Mouse (Mus musculus) adrenal gland (tissue): ENCODE results near the gene Endov.

Experiments used
- intact Hi-C: fragments of 180-260 bp; cut with DNase I; formaldehyde crosslinking; loops from one replicate; pipeline ENCODE4 v1.15.1; 2025
- long read RNA-seq, 2 experiments: library from polyadenylated mRNA; unstranded; transcript quantifications; one replicate each; pipeline ENCODE4 v2.0.0; 2020; ENCODE audit warnings: borderline replicate concordance in 1 of 2; ENCODE audit not compliant: insufficient replicate concordance in 1 of 2

The Endov gene
- long read RNA-seq, experiment 1, full-length matches to known transcripts, result 2 of 3 reads
- long read RNA-seq, experiment 1, partial matches to known transcripts, result 0 of 3 reads
- long read RNA-seq, experiment 1, other reads (novel, unspliced or antisense), result 1 of 3 reads
- long read RNA-seq, experiment 2, full-length matches to known transcripts, result 2 of 3 reads
- long read RNA-seq, experiment 2, partial matches to known transcripts, result 1 of 3 reads
- long read RNA-seq, experiment 2, other reads (novel, unspliced or antisense), result 0 of 3 reads

DNA sequence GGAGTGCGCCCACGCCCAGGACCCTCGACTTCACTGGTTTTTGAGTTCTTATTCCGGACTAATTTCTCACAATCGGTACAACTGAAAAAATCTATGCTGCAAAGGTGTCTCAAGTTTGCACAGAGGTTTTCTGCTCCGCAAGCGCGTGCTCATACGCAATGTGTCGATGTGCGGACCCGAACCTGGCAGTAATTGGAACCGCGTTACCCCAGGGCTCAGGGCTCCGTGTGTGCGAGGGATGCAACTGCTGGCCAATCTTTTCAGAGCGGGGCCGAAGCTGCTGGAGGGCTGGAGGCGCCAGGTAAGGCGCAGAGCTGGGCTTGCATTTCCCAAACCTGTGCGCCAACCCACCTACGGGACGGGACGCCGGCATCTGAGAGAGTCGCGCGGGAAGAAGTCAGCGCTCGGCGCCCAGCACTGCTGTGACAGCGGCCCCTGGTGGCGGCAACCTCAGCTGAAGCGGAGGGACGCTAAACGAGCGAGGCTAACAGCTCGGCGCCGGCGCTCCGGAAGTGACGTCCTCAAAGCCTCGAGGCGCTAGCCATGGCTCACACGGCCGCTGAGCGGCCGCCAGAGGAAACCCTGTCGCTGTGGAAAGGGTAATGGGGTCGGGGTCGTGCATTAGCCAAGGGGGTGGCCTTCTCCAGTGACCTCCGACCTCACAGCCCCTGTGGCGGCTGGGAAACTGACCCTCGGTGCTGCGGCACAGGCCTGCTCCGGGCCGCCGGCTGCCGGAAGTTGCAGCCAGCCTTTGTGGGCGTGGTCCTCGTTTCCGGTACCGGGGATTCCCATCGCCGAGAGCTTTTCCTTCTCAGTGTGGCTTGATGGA lies at the start of gene Endov:
Gene Endov (plus strand): TSS at position 487 of the 829 bp plus-strand sequence.
- intact Hi-C loops, result no loop called here

DNA sequence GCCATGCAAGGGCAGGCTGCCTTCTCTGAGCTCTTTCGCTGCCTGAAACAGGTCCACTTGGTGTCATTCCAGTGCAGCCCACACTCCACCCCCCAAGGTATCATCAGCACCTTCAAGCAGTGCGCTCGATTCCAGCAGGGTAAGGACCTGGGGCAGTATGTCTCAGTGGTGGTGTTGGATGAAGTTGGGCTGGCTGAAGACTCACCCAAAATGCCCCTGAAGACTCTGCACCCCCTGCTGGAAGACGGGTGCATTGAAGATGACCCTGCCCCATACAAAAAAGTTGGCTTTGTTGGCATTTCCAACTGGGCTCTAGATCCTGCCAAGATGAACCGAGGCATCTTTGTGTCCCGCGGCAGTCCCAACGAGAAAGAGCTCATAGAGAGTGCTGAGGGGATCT lies 48.9 kb upstream of the Endov start:
- intact Hi-C loops, result no loop called here

DNA sequence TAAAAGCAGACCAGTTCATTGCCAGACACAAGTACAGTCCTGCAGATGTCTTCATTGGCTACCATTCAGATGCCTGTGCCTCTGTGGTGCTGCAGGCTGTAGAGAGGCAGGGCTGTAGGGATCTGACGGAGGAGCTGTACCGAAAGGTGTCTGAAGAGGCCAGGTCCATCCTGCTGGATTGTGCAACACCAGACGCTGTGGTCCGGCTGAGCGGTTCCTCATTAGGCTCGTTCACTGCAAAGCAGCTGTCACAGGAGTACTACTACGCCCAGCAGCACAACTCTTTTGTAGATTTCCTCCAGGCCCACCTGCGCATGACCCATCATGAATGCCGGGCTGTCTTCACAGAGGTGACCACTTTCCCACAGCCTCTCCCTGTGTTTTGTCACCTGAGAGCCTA lies 47.7 kb upstream of the Endov start:
- intact Hi-C loops, result no loop called here

DNA sequence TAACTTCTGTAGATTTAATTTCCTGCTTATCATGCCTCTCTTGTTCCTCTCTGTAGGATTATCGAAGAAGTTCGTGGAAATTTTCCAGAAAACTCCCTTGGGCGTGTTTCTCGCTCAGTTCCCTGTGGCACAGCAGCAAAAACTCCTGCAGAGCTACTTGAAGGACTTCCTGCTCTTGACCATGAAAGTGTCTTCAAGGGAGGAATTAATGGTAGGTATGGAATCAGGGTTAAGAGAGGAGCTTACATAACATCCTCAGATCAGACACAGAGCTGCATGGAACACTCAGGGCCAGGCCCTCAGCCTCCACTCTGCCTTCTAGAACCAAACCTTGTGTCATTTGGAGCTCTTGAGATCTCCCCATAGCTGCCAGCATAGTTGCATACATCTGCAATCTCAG lies 35.0 kb upstream of the Endov start:
- intact Hi-C loops, result no loop called here

DNA sequence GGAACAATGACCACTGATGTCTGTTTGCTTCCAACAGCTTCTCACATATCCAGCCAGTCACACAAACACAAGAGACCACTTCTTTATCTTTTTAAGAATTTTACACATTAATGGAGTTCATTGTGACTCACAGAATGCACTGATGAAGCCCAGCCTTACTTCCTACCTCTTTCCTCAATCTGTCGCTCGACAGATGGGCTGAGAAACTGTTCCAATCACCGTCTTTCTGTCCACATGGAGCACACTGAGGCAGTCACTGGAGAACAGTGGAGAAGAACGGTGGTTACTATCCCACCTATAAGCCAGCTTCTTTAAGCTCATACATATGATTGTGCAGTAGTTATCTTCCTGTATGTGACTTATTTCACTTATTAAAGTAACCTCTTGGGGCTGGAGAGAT lies 13.3 kb upstream of the Endov start:
- intact Hi-C loops, result no loop called here

DNA sequence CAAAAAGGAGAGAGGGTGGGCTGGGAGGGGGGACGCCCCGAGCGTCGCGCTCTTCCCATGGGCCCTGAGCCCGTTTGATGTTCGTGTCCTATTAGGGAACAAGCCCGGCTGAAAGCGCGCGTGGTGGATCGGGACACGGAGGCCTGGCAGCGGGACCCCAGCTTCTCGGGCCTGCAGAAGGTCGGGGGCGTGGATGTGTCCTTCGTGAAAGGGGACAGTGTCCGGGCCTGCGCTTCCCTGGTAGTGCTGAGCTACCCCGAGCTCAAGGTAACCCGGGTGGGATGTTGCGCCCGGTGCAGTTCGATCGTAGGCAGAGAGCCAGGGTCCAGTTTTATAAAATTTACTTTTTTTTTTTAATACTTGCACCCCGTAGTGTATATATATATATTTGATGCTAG lies 542 bp downstream of the Endov start:
- intact Hi-C loops, result no loop called here

DNA sequence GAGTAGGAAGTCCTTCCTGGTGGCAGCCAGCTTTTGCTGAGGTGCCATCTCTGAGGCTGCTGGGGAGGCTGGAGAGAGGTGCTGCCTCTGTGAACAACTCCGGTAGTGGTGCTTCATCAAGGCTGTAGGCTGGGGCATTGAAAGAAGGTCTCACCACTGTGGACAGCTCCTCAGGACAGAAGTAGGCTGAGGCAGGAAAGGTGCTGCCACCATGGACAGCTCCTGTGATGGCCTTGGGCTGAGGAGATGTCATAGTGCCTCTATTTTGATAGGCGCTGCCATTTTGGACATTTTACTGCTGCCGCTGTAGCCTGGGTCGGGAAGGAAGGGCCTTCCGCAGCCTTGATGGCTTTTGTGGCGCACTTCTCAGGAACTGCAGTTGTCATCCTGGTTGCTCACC lies 1.7 kb downstream of the Endov start:
- intact Hi-C loops, result no loop called here

DNA sequence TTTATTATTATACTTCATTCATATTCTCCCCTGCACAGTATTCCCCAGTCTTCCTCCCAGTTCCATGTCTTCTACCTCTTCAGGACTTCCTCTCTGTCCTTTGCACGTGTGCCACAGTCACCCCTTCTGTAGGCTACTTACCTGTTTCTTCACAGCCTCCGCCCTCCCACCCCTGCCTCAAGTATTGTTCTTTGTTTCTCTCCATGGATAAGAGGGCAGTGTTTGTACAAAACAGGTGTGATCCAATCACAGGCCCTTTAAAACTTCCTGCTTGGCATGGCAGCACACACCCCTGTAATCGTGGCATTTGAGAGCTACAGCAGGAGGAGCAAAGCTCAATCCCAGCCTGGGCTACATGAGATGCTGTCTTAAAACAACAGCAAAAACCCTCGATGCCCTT lies 2.4 kb downstream of the Endov start:
- intact Hi-C loops, result no loop called here

DNA sequence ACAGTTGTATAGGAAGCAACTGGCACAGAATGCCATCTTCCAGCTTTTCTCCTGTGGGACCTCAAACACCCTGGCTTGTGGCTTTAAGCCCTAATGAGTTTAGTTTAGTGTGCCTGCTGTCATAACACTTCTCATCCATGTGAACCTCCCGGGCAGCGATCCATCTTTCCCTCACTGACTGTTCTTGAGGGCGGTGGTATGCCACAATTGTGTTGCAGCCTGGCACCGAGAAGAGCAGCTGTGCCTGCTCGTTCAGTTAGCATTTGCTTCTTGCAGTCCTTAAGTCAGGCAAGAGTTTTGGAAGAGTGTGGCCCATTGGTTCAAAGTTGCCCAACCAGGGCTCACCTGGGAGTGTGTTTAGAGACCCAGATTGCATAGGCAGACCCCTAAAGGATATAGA lies 5.0 kb downstream of the Endov start:
- intact Hi-C loops, result no loop called here

DNA sequence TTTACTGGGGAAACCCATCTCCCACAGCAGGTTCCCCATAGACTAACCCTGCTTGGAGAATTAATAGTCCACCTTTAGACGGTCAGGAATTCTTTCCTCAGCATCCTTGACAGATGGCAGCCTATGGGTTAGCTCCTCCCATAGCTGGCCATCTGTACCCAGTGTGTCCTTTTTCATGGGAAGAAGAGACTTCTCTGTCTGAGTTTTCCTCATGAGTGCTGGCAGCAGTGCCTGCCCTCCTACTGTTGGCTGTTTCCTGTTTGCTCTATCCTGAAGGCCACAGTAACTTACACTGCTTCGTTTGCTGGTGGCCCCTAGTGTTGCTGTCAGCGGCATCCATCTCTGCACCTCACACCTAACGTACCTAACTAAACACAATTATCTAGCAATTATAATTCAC lies 6.3 kb downstream of the Endov start:
- intact Hi-C loops, result no loop called here

DNA sequence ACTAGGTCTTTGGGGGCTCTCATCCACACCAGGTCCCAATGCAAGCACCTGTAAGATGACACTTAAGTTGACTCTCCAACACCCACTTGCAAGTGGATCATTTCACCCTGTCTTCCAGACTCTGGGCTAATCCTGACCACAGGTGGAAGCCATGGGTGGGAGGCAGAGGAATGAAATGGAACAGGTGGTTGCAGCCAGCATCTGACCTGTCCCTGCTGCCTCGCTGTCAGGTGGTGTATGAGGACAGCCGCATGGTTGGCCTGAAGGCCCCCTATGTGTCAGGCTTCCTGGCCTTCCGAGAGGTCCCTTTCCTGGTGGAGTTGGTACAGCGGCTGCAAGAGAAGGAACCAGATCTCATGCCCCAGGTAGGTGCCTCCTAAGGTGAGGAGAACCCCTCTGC lies 8.2 kb downstream of the Endov start:
- intact Hi-C loops, result no loop called here

DNA sequence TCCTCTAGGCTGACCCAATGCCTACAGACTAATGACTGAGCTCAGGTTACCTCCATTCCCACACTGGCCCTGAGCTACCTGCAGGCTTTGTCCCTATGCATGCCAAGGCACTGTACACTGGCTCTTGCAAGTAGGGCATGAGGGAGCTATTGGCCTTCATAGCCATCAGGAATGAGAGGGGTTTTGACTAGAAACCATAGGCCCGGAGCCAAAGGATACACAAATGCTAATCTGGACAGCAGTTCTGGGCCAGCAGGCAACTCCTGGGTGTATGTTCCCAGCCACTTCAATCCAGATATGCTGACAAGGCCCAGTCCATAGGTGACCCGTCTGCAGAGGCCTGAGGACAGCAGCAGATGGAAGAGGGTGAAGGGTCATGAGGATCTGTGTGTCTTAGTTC lies 8.9 kb downstream of the Endov start:
- intact Hi-C loops, result loop anchor here (5.0 to 10.0 kb wide), 3 partner anchors 122 to 402 kb away; no protein-coding TSS in a partner anchor

DNA sequence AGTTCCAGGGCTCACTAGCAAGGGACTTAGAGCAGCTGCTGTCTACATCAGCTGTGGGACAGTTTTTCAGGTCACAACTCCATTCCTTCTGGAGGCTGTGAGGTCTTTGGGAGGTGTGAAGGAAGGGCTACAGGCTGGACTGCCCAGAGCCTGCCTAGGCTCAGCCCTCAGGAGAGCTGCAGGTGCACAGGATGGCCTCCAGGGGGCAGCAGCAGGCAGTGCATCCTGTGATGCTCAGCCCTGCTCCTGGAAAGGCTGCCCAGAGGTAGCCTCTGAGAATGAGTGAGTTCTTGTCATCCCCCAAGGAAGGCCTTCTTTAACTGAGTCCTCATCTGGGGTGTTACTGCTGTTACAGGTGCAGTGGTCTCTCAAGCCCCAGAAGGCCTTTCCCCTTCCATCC lies 12.5 kb downstream of the Endov start:
- intact Hi-C loops, result loop anchor here (5.0 to 10.0 kb wide), 3 partner anchors 119 to 399 kb away; no protein-coding TSS in a partner anchor

DNA sequence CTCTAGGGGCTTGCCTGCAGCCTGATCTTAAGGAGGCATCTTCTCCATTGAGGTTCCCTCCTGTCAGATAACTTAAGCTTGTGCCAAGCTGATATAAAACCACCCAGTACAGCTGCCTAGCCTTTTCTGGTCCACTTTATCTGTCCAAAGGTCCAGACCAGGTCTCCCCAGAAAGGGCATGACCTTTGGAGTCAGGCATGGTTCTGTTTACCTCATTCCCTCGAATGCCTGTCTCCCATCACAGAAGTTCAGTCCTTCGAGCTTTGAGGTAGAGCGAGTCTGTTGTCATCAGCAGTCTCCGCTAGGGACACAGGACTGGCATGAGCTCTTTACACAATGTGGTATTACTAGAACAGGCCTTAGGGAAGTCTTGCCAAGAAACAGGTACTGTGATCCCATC lies 15.2 kb downstream of the Endov start:
- intact Hi-C loops, result loop anchor here (10.0 kb wide), 1 partner anchor 218 kb away; no protein-coding TSS in a partner anchor

DNA sequence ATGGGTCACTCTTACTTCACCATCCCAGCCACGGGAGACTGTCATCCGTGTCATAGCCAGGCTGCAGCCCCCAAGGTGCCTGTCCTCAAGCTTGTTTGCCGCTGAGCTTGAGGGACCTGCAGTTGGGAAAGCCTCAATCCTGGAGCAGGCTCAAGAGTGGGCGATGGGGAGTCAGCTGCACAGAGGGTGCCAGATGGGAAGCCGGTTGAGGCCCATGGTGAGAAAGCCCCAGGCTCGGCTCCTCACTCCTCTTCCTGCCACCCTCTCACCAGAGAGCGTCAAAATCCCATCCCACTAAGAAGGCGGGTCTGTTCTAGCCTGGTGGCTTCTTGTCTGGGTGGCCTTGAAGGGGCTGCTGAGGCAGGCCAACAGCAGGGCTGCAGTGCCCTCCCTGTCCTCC lies 16.6 kb downstream of the Endov start:
- intact Hi-C loops, result loop anchor here (10.0 kb wide), 1 partner anchor 217 kb away; no protein-coding TSS in a partner anchor

DNA sequence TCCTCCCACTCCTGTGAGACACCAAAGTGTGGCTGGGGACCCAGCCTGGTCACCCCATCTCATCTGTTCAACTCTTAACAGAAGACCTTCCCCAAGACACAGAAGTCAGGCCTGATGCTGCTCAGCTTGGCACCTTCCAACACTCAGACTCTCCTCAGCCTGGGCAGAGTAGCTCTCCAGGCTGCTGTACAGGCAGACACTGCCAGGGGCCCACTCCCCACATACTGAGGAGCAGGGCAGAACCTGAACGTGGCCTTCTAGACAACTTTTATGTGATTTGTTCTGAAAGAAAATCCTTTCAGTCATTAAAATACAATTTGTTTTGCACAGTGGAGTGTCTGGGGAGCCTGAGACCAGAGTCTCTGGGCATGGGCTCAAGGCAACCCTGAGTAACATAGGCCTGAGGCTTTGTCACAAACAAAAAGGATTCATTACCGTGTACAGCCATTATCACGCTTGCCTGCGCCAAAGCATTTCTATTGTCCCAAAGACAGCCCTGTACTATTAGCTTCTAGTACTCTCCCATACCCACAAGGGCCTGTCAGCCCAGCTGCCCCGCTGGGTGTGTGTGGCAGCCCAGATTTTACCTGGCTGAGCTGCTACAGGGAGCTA lies 18.1 kb downstream of the Endov start:
- intact Hi-C loops, result loop anchor here (10.0 kb wide), 1 partner anchor 216 kb away; no protein-coding TSS in a partner anchor

DNA sequence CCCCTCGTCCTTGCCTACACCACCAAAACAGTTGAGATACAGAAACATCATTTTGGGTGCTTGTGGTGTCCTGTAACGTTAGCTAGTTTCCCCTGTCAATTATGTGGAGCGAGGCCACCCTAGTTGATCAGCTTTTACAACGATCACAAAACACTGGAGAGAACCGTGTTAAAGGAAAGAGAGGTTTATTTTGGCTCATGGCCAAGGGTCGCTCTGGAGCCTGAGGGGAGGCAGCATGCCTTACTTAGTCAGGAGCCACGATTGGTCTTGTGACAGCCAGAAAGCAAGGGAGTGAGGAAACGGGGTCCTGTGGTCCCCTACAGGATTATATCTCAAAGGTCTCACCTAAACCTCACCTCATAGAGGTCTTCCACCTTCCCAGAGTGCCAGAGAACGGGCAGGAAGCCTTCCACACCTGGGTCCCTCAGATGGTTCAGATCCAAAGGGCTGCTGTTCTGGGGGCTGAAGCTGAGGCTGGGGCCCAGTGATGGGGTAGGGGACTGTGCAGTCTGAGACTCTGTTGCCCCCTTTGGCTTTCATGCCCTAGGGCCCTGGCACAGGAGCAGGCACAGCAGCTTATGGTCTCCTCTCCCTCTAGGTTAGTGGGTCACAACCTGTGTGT lies 22.0 kb downstream of the Endov start:
- intact Hi-C loops, result no loop called here

DNA sequence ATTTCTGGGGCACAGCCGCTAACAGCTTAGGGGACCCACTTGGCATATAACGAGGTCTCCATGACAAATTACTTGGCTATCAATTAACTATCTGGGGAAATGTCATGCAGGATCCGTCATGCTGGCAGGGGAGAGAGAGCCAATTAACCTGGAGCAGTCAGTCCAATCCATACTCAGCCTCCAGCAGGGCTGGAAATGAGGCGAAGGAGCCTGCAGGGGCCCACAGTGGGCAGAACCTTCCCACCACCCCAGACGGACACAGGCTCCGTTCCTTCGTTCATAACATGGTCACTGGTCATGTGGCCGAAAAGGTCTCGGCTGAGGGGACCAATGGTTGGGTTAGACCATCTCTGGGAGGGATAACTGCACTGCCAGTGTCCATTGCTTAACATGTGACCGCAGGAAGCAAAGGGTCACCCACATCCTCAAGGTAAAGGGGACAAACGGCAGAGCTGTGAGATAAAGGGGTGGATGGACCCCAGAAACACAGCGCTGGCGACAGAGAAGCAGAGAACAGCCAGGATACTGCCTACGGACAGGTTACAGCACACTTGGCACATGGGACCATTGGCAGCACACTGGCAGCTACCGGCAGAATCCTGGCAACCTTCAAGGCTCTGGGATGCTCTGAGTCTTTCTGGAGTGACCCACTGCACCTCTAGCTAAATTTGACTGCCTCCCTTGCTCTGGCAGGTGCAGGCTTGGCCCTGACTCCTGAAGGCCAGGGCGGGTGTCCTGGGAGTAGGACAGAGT lies 23.1 kb downstream of the Endov start:
- intact Hi-C loops, result no loop called here

DNA sequence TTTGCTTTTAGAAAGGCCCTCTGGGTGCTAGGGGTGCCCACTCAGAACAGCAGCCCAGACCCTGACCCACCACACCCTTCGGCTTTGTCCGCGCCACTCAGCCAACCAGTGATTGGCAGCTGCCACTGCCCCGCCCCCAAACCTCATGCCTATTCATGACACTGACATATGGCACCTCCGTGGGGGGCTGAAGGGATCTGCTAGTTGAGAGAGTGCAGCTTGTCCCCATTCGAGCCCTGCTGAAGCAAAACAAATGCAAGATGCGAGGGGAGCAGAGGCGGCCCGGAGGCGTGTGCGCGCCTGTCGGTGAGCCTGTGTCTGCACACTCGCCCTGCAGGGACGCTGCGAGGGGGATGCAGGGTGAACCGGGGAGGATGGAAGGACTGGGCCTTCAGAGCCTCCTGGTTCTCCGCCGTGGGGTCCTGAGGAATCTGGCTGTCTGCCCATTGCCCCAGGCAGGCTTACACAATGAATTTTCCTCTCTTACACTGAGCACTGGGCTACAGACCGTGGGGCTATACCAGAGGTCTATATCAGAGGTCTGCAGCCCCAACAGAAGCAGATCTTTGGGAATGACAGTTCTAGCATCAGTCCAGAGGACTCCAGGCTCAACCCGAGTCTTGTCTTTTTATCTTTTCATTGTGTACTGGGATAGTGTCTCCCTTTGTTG lies 24.0 kb downstream of the Endov start:
- intact Hi-C loops, result no loop called here
